Mouse (Mus musculus) lung, adult 2 months (tissue): ENCODE measurements around the gene Stx1a. TPM values are rescaled to one million over a fixed set of nuclear protein-coding genes. Genes with fewer than 3 reads are reported as not detected.

ENCODE experiments used
- DNase-seq: peaks from one replicate; pipeline ENCODE4 v3.0.0; 2022
- H3K4me1 ChIP-seq: fragments of 200-500 bp; 2 replicates; pipeline ENCODE4 v1.6.1; 2011; ENCODE audit warnings: low read length; ENCODE audit not compliant: control insufficient read depth, insufficient read depth
- H3K4me3 ChIP-seq: fragments of 200-500 bp; replicated peaks from 2 replicates; pipeline ENCODE3; 2011; ENCODE audit warnings: low read depth, mild to moderate bottlenecking, control low read depth, low read length; ENCODE audit errors: extremely low read depth
- CTCF ChIP-seq: fragments of 200-500 bp; IDR thresholded peaks from 2 replicates; pipeline ENCODE4 v1.5.1; 2011; ENCODE audit warnings: mild to moderate bottlenecking, low read length, control low read depth; ENCODE audit not compliant: insufficient read depth
- POLR2A ChIP-seq: fragments of 200-500 bp; IDR thresholded peaks from 2 replicates; pipeline ENCODE4 v1.6.1; 2011; ENCODE audit warnings: low read depth, mild to moderate bottlenecking, control low read depth, low read length, borderline replicate concordance; ENCODE audit errors: extremely low read depth
- WGBS: fragments of 180-500 bp; shearing (Covaris S2); methylation state at CpG from one replicate; pipeline ENCODE4 v1.1.7; 2018; 5-methylcytosine and 5-hydroxymethylcytosine counted together
- polyA plus RNA-seq: library from polyadenylated mRNA; depleted of rRNA; stranded (reverse); fragments of >200 nt; gene quantifications from 2 replicates; pipeline ENCODE4 v1.2.3, GENCODE M21; 2012; rRNA removed

The Stx1a gene
- polyA plus RNA-seq, result 10.6 and 11.7 TPM in 2 replicates

- under 1% methylated on average over 61 of the region's 61 CpGs for WGBS
- H3K4me3 ChIP-seq, result peak within 1 kb of the TSS; percentile 69
- TF ChIP-seq POLR2A, result peak; percentile 59; the same call in 1 of the 2 replicates
- no peak for TF ChIP-seq CTCF
- H3K4me1 ChIP-seq, result peaks cover 6% of the 10 kb centered on the region; the same call in 1 of the 2 replicates
- DNase-seq, result peak; percentile 80
Measured at GRCm38 (mm10) chr5:135023344-135024173, at the start of gene Stx1a. Gene Stx1a (plus strand): TSS chr5:135023482.

DNA sequence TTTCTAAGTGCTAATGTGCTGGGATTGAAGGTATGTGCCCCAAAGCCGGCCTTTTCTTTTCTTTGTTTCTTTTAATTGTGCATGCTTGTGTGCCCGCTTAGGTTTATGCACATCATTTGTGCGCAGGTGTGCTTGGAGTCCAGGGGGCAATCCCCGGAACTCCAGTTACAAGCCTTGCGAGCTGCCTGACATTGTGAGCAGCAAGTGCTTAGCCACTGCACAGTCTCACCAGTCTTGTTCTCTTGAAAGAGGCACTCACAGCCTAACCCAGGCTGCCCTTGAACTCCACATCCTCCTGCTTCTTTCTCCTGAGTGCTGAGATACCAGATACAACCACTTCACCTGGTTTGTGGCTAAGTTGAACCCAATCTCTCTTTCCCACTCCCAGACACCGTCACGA lies 49.8 kb upstream of the Stx1a start:
- WGBS, result 70% methylated on average over 7 of the region's 7 CpGs
- peaks cover 7% of the 10 kb centered on the region for H3K4me1 ChIP-seq
- DNase-seq, result no peak
- TF ChIP-seq POLR2A, result no peak
- no peak for TF ChIP-seq CTCF
- H3K4me3 ChIP-seq, result no peak overlapping the region

GRCm38 (mm10) chr5:134974294-134974693 lies 49.0 kb upstream of the Stx1a start:
- peak; percentile 25; the same call in 1 of the 2 replicates for TF ChIP-seq POLR2A
- TF ChIP-seq CTCF, result no peak
- DNase-seq, result no peak
- Histone ChIP-seq H3K4me1 (peaks cover 7% of the 10 kb centered on the region), H3K4me3 (no peak overlapping the region)
- whole genome bisulfite sequencing, result 20% methylated on average over 7 of the region's 7 CpGs

DNA sequence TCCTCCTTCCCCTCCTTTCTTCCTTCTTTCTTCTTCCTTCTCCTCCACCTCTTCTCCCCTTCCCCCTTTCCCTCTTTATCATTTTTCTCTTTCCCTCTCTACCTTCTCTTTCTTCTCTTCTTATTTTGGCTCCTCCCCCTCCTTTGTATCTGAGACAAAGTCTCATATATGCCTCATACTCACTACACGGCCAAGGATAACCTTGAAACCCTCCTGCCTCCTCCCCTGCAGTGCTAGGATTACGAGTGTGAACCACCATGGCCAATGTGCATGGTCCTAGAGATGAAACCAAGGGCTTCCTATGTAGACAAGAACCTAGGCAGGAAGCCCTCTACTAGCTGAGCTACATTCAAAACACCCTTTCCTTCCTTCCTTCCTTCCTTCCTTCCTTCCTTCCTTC lies 48.4 kb upstream of the Stx1a start:
- TF ChIP-seq CTCF (no peak), POLR2A (no peak)
- DNase-seq, result no peak
- 53% methylated on average over 2 of the region's 2 CpGs for WGBS
- Histone ChIP-seq H3K4me1 (peaks cover 7% of the 10 kb centered on the region), H3K4me3 (no peak overlapping the region)

DNA sequence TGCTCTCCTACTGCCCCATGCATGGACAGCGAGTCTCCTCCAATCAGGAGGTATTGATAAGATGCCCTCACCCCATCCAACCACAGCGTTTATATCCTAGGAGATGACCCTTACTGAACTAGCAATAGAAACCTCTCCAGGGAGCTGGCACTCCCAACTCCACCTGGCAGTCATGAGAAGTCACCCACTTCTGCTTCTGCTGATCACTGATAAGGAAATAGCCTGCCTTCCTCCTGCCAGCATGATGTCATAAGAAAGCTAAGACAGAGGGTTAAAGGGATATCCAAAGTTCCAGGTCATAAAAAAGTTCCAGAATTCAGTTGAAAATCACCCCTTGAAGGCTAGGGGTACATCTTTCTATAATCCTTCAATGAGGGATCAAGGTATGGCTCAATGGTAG lies 47.1 kb upstream of the Stx1a start:
- H3K4me3 ChIP-seq, result no peak overlapping the region
- 70% methylated on average over 2 of the region's 2 CpGs for WGBS
- peaks cover 7% of the 10 kb centered on the region for H3K4me1 ChIP-seq
- DNase-seq, result no peak
- no peak for TF ChIP-seq CTCF
- TF ChIP-seq POLR2A, result no peak

DNA sequence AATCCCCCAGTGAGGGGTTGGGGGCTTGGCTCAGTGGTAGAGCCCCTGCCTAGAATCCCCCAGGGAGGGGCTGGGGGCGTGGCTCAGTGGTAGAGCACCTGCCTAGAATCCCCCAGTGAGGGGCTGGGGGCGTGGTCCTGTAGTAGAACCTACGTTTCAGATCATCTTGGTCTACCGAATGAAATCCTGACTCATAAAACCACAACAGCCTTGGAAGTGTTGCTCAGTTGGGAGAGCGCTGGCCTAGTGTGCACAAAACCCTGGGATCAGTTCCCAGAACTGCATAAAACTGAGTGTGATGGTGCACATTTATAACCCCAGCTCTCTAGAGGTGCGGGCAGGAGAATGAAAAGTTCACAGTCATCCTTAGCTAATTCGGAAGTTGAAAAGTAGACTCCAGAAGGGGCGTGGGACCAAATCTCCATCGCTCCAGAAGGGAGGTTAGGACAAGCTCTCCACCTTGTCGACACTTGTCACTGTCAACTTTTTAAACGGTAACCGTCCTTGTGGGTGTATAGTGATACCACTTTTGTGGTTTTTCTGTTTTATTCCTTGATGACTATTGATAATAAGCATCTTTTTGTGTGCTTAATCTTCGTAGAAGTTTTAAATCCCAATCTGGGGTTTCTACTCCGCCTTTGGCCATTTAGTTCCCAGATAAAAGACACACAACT lies 46.6 kb upstream of the Stx1a start:
- Histone ChIP-seq H3K4me3 (no peak overlapping the region), H3K4me1 (peaks cover 7% of the 10 kb centered on the region)
- 81% methylated on average over 14 of the region's 14 CpGs for WGBS
- DNase-seq, result no peak
- TF ChIP-seq POLR2A, result no peak
- no peak for TF ChIP-seq CTCF

- Histone ChIP-seq H3K4me1 (peaks cover 7% of the 10 kb centered on the region), H3K4me3 (no peak overlapping the region)
- DNase-seq, result no peak
- WGBS, result 71% methylated on average over 4 of the region's 4 CpGs
- TF ChIP-seq CTCF (no peak), POLR2A (no peak)
Measured at GRCm38 (mm10) chr5:134977837-134978236, 45.4 kb upstream of the Stx1a start.

DNA sequence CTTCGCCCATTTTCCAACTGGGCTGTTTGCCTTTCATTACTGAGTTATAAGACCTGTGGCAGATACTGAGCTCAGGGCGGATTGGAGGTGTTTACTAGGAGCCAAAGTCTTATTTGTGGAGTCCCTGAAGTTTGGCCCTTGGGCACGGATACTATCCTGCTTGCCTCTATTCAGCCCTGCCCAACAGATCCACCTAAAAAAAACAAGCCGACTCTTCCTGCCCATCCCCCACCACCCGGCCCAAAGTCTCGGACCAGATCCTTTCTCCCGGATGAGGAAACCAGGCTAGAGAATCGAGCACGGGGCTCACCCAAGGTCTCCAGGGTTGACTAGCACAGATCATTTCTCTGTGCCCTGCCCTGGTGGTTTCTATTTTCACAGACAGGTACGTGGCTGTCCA lies 42.1 kb upstream of the Stx1a start:
- WGBS, result 48% methylated on average over 10 of the region's 10 CpGs
- Histone ChIP-seq H3K4me3 (no peak overlapping the region), H3K4me1 (peaks cover 4% of the 10 kb centered on the region; the same call in 1 of the 2 replicates)
- TF ChIP-seq POLR2A, result no peak
- TF ChIP-seq CTCF, result no peak
- no peak for DNase-seq

GRCm38 (mm10) chr5:134983111-134983510 lies 40.2 kb upstream of the Stx1a start:
- no peak for DNase-seq
- H3K4me3 ChIP-seq, result no peak overlapping the region
- WGBS, result 85% methylated on average over 1 of the region's 1 CpGs
- H3K4me1 ChIP-seq, result peaks cover 9% of the 10 kb centered on the region; the same call in 1 of the 2 replicates
- no peak for TF ChIP-seq POLR2A
- no peak for TF ChIP-seq CTCF
